Comparison of ENCODE assay signal across 14 mouse cellular contexts in the genomic region with DNA sequence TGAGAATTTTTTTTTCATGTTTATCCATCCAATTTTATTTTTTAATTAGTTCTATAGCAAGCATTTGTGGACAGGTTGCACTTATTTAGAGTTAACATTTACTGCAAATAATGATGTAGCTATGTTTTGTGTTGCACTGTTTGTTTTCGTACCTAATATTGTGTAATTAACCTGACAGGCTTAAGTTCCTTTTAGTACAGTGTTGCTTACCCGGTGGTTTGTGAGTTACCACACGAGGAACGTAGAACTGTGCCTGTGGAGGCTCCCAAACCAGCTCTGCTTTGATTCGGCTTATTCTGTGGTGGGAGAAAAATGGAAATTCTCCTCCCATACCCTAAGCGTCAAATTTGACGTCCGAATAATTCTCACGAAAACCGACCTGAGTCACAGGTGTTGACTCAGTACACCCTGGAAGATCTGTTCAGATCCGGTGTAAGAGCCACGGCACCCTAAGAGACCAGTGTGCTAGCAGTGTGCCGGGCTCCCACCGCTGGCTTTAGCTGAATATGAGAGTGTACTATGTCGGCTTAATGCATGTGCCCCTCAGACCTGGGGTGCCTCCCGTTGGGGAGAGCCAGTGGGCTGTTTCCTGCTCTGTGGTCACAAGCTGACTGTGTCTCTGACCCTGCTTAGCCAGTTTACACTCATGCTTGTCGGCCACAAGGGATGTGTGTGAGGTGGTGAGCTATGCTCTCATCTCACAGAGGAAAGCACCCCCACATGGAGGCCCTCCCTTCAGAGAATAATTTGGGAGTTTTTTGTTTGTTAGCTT.
DNase-seq lines count a peak whose midpoint lies in the region; ATAC-seq lines count a peak whose summit lies in the region.
"Had no signal": no experiment of that assay in that cellular context is flagged by ENCODE, and none has a peak within 500 bp of the region (broad histone marks: within the 10 kb centered on the region; RNA-seq: fewer than 3 reads in every experiment).

No protein-coding gene starts in this region.

- no peak for DNase-seq in lung, postnatal 10 days
- DNase-seq in natural killer cell, adult 2 months (ENCODE audit: low spot score in 2 of 2), result peak; percentile 62 to 77
- no peak for DNase-seq in layer of hippocampus, adult 9-11 months
- no peak for DNase-seq in layer of hippocampus, postnatal 10 days (ENCODE audit: low spot score in 2 of 2)
- DNase-seq: cerebellum, postnatal 36 days; forebrain, postnatal 0 days had no signal

- H3K9me3 ChIP-seq in lung, embryonic 16.5 days (ENCODE audit: control insufficient read depth, low read length), result no peaks in the 10 kb centered on the region
- no peaks in the 10 kb centered on the region for H3K9me3 ChIP-seq in intestine, embryonic 15.5 days
- H3K9me3 ChIP-seq in hindbrain, embryonic 16.5 days (ENCODE audit: control insufficient read depth, low read length), result no peaks in the 10 kb centered on the region
- H3K9me3 ChIP-seq: heart, embryonic 10.5 days had no signal

- ATAC-seq in lung, embryonic 16.5 days (ENCODE audit: low read depth), result no peak
- ATAC-seq in CD4-positive, CD25-positive, alpha-beta regulatory T cell, adult 4 months, result peak; percentile 30
- ATAC-seq in intestine, embryonic 15.5 days, result 0 out of 2 replicates have a peak, but pooled peaks have one; percentile 15
- no peak for ATAC-seq in hindbrain, embryonic 16.5 days

- H3K27ac ChIP-seq in lung, embryonic 16.5 days (ENCODE audit: low read length), result peak overlapping the region; percentile 53
- no peak overlapping the region for H3K27ac ChIP-seq in intestine, embryonic 15.5 days
- H3K27ac ChIP-seq in hindbrain, embryonic 16.5 days (ENCODE audit: low read depth, low read length), result no peak overlapping the region
- H3K27ac ChIP-seq: heart, embryonic 10.5 days; hindbrain, embryonic 14.5 days; kidney, postnatal 0 days had no signal

- H3K36me3 ChIP-seq in lung, embryonic 16.5 days (ENCODE audit: control insufficient read depth, insufficient read depth, low read length), result peaks cover 25% of the 10 kb centered on the region
- H3K36me3 ChIP-seq in intestine, embryonic 15.5 days, result peaks cover 22% of the 10 kb centered on the region
- H3K36me3 ChIP-seq in hindbrain, embryonic 16.5 days (ENCODE audit: control insufficient read depth, insufficient read depth, low read length), result no peaks in the 10 kb centered on the region

- WGBS in lung, embryonic 16.5 days, result 65% methylated on average over 17 of the region's 17 CpGs
- 79% methylated on average over 17 of the region's 17 CpGs for WGBS in intestine, embryonic 15.5 days
- 90% methylated on average over 17 of the region's 17 CpGs for WGBS in hindbrain, embryonic 16.5 days

- H3K4me3 ChIP-seq in lung, embryonic 16.5 days (ENCODE audit: low read length), result no peak overlapping the region
- H3K4me3 ChIP-seq in intestine, embryonic 15.5 days (replicated peaks), result no peak overlapping the region
- H3K4me3 ChIP-seq in hindbrain, embryonic 16.5 days (ENCODE audit: low read length), result no peak overlapping the region
- H3K4me3 ChIP-seq: heart, embryonic 10.5 days; myocyte had no signal

- no peaks in the 10 kb centered on the region for H3K27me3 ChIP-seq in lung, embryonic 16.5 days (ENCODE audit: control insufficient read depth, insufficient read depth, low read depth, low read length)
- no peaks in the 10 kb centered on the region for H3K27me3 ChIP-seq in intestine, embryonic 15.5 days (replicated peaks)
- H3K27me3 ChIP-seq in hindbrain, embryonic 16.5 days (replicated peaks; ENCODE audit: control insufficient read depth, insufficient read depth, low read length), result no peaks in the 10 kb centered on the region

- H3K4me2 ChIP-seq in lung, embryonic 16.5 days (ENCODE audit: low read depth, low read length), result no peak overlapping the region
- H3K4me2 ChIP-seq in intestine, embryonic 15.5 days (replicated peaks), result no peak overlapping the region
- H3K4me2 ChIP-seq in hindbrain, embryonic 16.5 days (ENCODE audit: low read length), result no peak overlapping the region
- H3K4me2 ChIP-seq: hindbrain, embryonic 14.5 days had no signal

- no peak overlapping the region for H3K9ac ChIP-seq in lung, embryonic 16.5 days (ENCODE audit: low read length)
- H3K9ac ChIP-seq in intestine, embryonic 15.5 days, result no peak overlapping the region
- no peak overlapping the region for H3K9ac ChIP-seq in hindbrain, embryonic 16.5 days (ENCODE audit: low read depth, low read length)
- H3K9ac ChIP-seq: forebrain, postnatal 0 days; hindbrain, embryonic 14.5 days had no signal

- H3K4me1 ChIP-seq in lung, embryonic 16.5 days (replicated peaks; ENCODE audit: control insufficient read depth, insufficient read depth, low read length), result peaks cover 13% of the 10 kb centered on the region
- 0 out of 2 replicates have a peak, but pooled peaks cover 2% of the 10 kb centered on the region for H3K4me1 ChIP-seq in intestine, embryonic 15.5 days (replicated peaks)
- H3K4me1 ChIP-seq in hindbrain, embryonic 16.5 days (ENCODE audit: control insufficient read depth, insufficient read depth, low read depth, low read length), result no peaks in the 10 kb centered on the region

Comparison
In these comparisons a context has a peak if more than half of its experiments do, and no peak if none do; other contexts are left out.
1. ATAC-seq: peak in CD4-positive, CD25-positive, alpha-beta regulatory T cell, adult 4 months (single experiment) and intestine, embryonic 15.5 days (single experiment); none in lung, embryonic 16.5 days (single experiment) and hindbrain, embryonic 16.5 days (single experiment).
2. DNase-seq: peak in natural killer cell, adult 2 months (2 of 2); none in lung, postnatal 10 days (single experiment), layer of hippocampus, adult 9-11 months (single experiment) and layer of hippocampus, postnatal 10 days (0 of 2).